Mouse (Mus musculus) lung, postnatal 0 days (tissue): Measurements from ENCODE around the gene Ppp2r5a.

ENCODE experiments used
- CTCF ChIP-seq: IDR thresholded peaks from 2 replicates; pipeline ENCODE4 v1.5.1; 2016; ENCODE audit warnings: antibody characterized with exemption, mild to moderate bottlenecking
- EP300 ChIP-seq: IDR thresholded peaks from 2 replicates; pipeline ENCODE4 v1.6.1; 2016; ENCODE audit warnings: antibody characterized with exemption, mild to moderate bottlenecking, control low read depth

DNA sequence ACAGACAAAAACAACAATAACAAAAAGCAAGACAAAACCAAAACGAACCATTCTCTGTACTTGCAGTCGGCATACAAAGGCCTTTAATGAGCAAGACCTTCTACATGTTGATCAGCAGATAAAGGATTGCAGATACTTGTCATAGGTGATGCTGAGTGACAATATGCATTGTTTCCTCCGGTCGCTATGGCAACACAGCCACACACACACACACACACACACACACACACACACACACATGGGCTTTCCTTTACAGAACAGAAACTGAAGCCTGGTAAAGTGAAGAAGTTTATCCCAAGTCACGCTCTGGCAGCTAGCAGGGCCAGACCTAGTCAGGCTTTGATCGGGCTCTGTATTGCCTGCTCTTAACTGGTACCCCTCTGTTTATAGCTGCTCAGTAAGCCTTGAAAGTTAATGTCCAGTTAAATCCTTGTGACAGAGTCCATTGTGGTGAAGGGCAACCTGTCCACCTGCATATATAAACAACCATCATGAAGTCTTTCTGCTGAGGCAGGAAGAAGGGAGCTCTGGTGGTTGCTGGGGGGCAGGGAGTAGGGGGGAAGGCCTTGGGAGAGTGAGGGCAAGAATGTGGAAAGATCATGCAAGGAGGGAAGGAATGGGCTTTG, 44.4 kb upstream of the Ppp2r5a start:
- TF ChIP-seq CTCF (no peak), EP300 (no peak)
